Mouse (Mus musculus) brain, embryonic 14.5 days (tissue): ENCODE results near the gene Atp1a3. TPM values are rescaled to one million over a fixed set of nuclear protein-coding genes. Genes with fewer than 3 reads are reported as not detected.

Source experiments
- DNase-seq: peaks from one replicate; pipeline ENCODE4 v3.0.0-alpha.2; 2011; ENCODE audit warnings: low read depth
- CTCF ChIP-seq: fragments of 200-500 bp; IDR thresholded peaks from 2 replicates; pipeline ENCODE4 v1.5.1; 2012; ENCODE audit warnings: inconsistent platforms, mild to moderate bottlenecking, moderate library complexity, borderline replicate concordance; ENCODE audit not compliant: insufficient read depth, insufficient read length; ENCODE audit errors: extremely low read depth
- POLR2A ChIP-seq: fragments of 200-500 bp; IDR thresholded peaks from 2 replicates; pipeline ENCODE4 v1.6.1; 2012; ENCODE audit warnings: mild to moderate bottlenecking, inconsistent platforms, borderline replicate concordance; ENCODE audit not compliant: poor library complexity, insufficient read depth, insufficient read length, severe bottlenecking; ENCODE audit errors: extremely low read depth
- polyA plus RNA-seq: library from polyadenylated mRNA; depleted of rRNA; stranded (reverse); fragments of >200 nt; gene quantifications from 2 replicates; pipeline ENCODE4 v1.2.3, GENCODE M21; 2012

The Atp1a3 gene
- polyA plus RNA-seq, 1 experiment = 331 TPM

GRCm38 (mm10) chr7:24971972-24972893, 33.5 kb downstream of the Atp1a3 start, which contains the start of gene Rabac1:
Rabac1 (minus strand) TSS chr7:24972754.
- peak; percentile 98 for DNase-seq
- peak; percentile 64; the same call in 1 of the 2 replicates for TF ChIP-seq POLR2A
- TF ChIP-seq CTCF = peak; percentile 34; the same call in 1 of the 2 replicates

GRCm38 (mm10) chr7:24971261-24971971, 34.3 kb downstream of the Atp1a3 start:
- peak; percentile 75 for DNase-seq
- no peak for TF ChIP-seq POLR2A
- peak; percentile 68; the same call in 1 of the 2 replicates for TF ChIP-seq CTCF

GRCm38 (mm10) chr7:24970341-24970740, 35.4 kb downstream of the Atp1a3 start:
- no peak for DNase-seq
- TF ChIP-seq CTCF = no peak
- no peak for TF ChIP-seq POLR2A

- no peak for TF ChIP-seq POLR2A
- TF ChIP-seq CTCF = no peak
- DNase-seq = peak; percentile 31
These were observed 36.0 kb downstream of the Atp1a3 start for GRCm38 (mm10) chr7:24969805-24970204.

GRCm38 (mm10) chr7:24968463-24968862, 37.3 kb downstream of the Atp1a3 start:
- no peak for DNase-seq
- TF ChIP-seq POLR2A = no peak
- no peak for TF ChIP-seq CTCF

GRCm38 (mm10) chr7:24967966-24968365, 37.8 kb downstream of the Atp1a3 start:
- no peak for DNase-seq
- TF ChIP-seq CTCF = no peak
- no peak for TF ChIP-seq POLR2A

GRCm38 (mm10) chr7:24964897-24965535, 40.7 kb downstream of the Atp1a3 start:
- peak; percentile 75 for DNase-seq
- TF ChIP-seq POLR2A = no peak
- peak; percentile 81 for TF ChIP-seq CTCF

- no peak for DNase-seq
- TF ChIP-seq CTCF (no peak), POLR2A (no peak)
These were observed 41.5 kb downstream of the Atp1a3 start for GRCm38 (mm10) chr7:24964288-24964687.

- DNase-seq = no peak
- TF ChIP-seq CTCF (no peak), POLR2A (no peak)
These were observed 50.5 kb downstream of the Atp1a3 start for GRCm38 (mm10) chr7:24955226-24955625.

- TF ChIP-seq CTCF (no peak), POLR2A (no peak)
- no peak for DNase-seq
These were observed 51.3 kb downstream of the Atp1a3 start for GRCm38 (mm10) chr7:24954450-24954849.

- no peak for DNase-seq
- TF ChIP-seq CTCF (no peak), POLR2A (no peak)
These were observed 51.8 kb downstream of the Atp1a3 start for GRCm38 (mm10) chr7:24953966-24954365.
